Mouse (Mus musculus) heart, embryonic 11.5 days (tissue): Measurements from ENCODE around the gene Psmb3. TPM values are rescaled to one million over a fixed set of nuclear protein-coding genes. Genes with fewer than 3 reads are reported as not detected.

Source experiments
- ATAC-seq: fragments of 200-750 bp; cut with Nextera tagmentation; replicated peaks from 2 replicates; pipeline ENCODE4 v1.8.0; 2017; ENCODE audit warnings: moderate library complexity; ENCODE audit not compliant: insufficient number of reproducible peaks, low FRiP score, low TSS enrichment
- H3K27ac ChIP-seq: fragments of 300-500 bp; sonication (generic); 2 replicates; pipeline ENCODE4 v1.5.1; 2014; ENCODE audit warnings: mild to moderate bottlenecking, low read depth, low read length
- H3K27me3 ChIP-seq: fragments of 300-500 bp; sonication (generic); 2 replicates; pipeline ENCODE4 v1.6.1; 2014; ENCODE audit warnings: mild to moderate bottlenecking, low read length, mixed read lengths; ENCODE audit not compliant: control insufficient read depth, insufficient read depth
- H3K36me3 ChIP-seq: fragments of 300-500 bp; sonication (generic); 2 replicates; pipeline ENCODE4 v1.6.1; 2014; ENCODE audit warnings: mild to moderate bottlenecking, low read length, moderate library complexity, mixed read lengths; ENCODE audit not compliant: control insufficient read depth, insufficient read depth
- H3K4me1 ChIP-seq: fragments of 300-500 bp; sonication (generic); 2 replicates; pipeline ENCODE4 v1.6.1; 2014; ENCODE audit warnings: low read length; ENCODE audit not compliant: control insufficient read depth, insufficient read depth
- H3K4me2 ChIP-seq: fragments of 300-500 bp; sonication (generic); 2 replicates; pipeline ENCODE4 v1.6.1; 2014; ENCODE audit warnings: mild to moderate bottlenecking, moderate library complexity
- H3K4me3 ChIP-seq: fragments of 300-500 bp; sonication (generic); 2 replicates; pipeline ENCODE4 v1.5.1; 2014; ENCODE audit warnings: low read depth, low read length
- H3K9ac ChIP-seq: fragments of 300-500 bp; sonication (generic); 2 replicates; pipeline ENCODE4 v1.6.1; 2014; ENCODE audit warnings: mild to moderate bottlenecking, low read depth, low read length, moderate library complexity
- H3K9me3 ChIP-seq: fragments of 300-500 bp; sonication (generic); replicated peaks from 2 replicates; pipeline ENCODE4 v1.6.1; 2016; ENCODE audit warnings: low read length; ENCODE audit not compliant: control insufficient read depth
- WGBS: fragments of 180-500 bp; shearing (Covaris S2); extraction: QIAGEN DNeasy Blood & Tissue Kit; methylation state at CpG from one replicate; pipeline ENCODE4 v1.1.7; 2014; ENCODE audit not compliant: insufficient replicate concordance; 5-methylcytosine and 5-hydroxymethylcytosine counted together
- polyA plus RNA-seq: library from polyadenylated mRNA; unstranded; fragments of >200 nt; fragmentation: Nextera tagmentation; extraction: Ambion mirVana; gene quantifications from 2 replicates; pipeline ENCODE4 v1.2.1, GENCODE M21; 2014

The Psmb3 gene
- polyA plus RNA-seq, 1 experiment from 2014 or later: 416 TPM

DNA sequence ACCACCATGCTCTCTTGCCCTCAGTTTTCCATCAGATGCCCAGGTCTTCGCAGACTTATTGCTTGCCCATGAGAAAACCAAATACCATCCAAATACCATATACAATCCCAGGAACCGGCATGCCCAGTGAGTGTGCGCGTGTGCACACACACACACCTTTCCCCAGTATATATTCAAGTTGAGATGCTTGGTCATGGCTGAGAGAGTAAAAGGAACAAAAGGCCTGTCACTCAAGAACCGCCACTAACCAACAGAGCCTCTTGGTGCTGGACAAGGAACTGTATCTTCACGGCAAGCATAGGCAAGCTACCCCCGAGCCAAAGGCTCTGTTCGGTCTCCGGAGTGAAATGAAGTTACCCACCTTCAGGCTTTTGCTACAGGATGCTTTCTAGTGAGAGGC is 39.4 kb downstream of the Psmb3 start:
- H3K27ac ChIP-seq: no peak overlapping the region
- 86% methylated on average over 9 of the region's 9 CpGs for WGBS
- no peaks in the 10 kb centered on the region for H3K27me3 ChIP-seq
- H3K9me3 ChIP-seq: no peaks in the 10 kb centered on the region
- peaks cover 5% of the 10 kb centered on the region for H3K36me3 ChIP-seq
- H3K4me2 ChIP-seq: peak overlapping the region; percentile 92; the same call in 1 of the 2 replicates
- ATAC-seq: no peak
- no peak overlapping the region for H3K9ac ChIP-seq
- H3K4me3 ChIP-seq: peak overlapping the region; percentile 74
- H3K4me1 ChIP-seq: peaks cover 18% of the 10 kb centered on the region

DNA sequence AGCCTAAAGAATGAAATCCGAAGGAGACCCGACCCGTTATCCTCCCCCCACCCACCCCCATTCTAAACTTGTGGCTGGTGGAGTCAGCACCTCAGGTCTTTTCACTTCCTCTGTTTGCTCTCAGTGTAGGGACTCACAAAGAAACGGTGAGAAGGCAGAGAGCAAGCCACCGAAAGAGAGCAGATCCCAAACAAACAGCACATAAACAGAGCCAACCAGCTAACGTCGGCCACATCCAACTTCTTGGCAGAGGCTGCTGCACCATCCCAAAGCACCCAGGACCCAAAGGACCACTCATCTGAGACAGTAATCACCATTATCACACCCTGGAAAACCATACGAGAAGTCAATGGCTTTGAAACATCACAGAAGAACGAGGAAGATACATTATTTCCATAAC is 40.2 kb downstream of the Psmb3 start:
- Histone ChIP-seq H3K4me2 (peak overlapping the region; percentile 92), H3K27me3 (no peaks in the 10 kb centered on the region), H3K36me3 (peaks cover 5% of the 10 kb centered on the region), H3K9me3 (no peaks in the 10 kb centered on the region), H3K9ac (peak overlapping the region; percentile 90), H3K27ac (peak overlapping the region; percentile 91; the same call in 1 of the 2 replicates), H3K4me1 (peaks cover 18% of the 10 kb centered on the region), H3K4me3 (peak overlapping the region; percentile 74)
- ATAC-seq: no peak
- WGBS: 39% methylated on average over 9 of the region's 9 CpGs

DNA sequence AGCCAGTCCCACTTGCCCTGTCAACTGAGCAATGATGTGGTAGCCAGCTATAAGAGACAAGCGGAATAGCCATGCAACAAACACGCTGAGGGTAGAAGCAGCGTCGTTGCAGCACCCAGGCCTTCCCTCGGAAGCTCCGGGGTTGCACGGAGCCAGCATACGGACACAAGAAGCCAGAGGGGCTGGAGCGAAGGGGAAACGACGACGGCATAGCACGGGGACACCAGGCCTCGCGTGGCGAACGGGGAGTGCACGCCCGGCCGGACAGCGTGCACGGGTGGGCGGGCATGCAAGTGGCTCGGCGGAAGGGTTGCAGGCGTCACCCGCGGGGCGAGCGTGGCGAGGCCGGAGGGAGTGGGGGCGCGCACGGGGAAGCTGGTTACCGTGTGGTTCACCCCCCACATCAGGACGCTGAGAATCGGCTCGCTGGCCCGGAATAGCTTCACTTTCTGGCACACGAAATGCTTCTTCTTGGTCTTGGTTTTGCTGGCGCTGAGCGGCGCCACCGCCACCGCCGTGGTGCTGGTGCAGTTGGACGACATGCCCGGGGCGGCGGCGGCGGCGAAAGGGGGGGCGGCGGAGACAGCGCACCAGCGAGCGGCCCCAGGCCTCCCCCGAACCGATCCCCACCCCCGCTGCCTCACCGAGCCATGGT is 41.0 kb downstream of the Psmb3 start, which contains the start of gene Pip4k2b:
Gene Pip4k2b (minus strand): TSS at position 642 of the 655 bp plus-strand sequence.
- peaks cover 18% of the 10 kb centered on the region for H3K4me1 ChIP-seq
- peaks cover 5% of the 10 kb centered on the region for H3K36me3 ChIP-seq
- peak within 1 kb of the TSS; percentile 74 for H3K4me3 ChIP-seq
- peak; percentile 21; the same call in 1 of the 2 replicates for ATAC-seq
- H3K4me2 ChIP-seq: peak within 1 kb of the TSS; percentile 92
- H3K9me3 ChIP-seq: no peaks in the 10 kb centered on the region
- under 1% methylated on average over 58 of the region's 63 CpGs for WGBS
- no peaks in the 10 kb centered on the region for H3K27me3 ChIP-seq
- peak within 1 kb of the TSS; percentile 91 for H3K27ac ChIP-seq
- H3K9ac ChIP-seq: peak within 1 kb of the TSS; percentile 92

DNA sequence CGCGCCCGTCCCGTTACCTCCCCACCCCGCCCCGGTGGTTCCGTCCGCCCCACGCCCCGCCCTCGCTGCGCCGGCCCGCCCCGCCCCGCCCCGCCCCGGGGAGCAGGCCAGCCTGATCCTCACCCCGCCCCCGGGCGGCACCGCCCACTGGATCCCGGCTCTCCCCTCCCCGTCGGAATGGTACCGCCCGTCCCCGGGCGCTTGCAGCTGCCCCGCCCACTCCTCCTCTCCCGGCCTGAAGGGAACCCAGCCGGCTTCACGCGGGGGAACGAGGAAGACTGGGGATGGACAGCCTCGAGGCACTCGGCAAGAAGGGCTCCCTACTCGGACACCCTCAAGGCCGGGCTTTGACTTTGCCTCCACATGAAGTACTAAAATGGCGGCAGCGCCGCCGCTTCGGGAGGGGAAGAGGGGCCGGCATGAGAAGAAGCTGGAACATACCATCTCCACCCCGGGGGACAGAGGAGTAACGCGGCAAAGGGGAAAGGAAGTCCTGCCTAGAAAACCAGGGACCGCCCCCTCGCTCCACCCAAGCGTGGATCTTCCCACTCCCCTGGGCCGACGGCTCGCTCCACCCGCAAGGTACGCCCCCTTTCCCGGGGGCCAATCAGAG is 41.6 kb downstream of the Psmb3 start:
- peaks cover 5% of the 10 kb centered on the region for H3K36me3 ChIP-seq
- H3K4me1 ChIP-seq: peaks cover 18% of the 10 kb centered on the region
- H3K9ac ChIP-seq: peak overlapping the region; percentile 92
- ATAC-seq: peak; percentile 92
- H3K27ac ChIP-seq: peak overlapping the region; percentile 91
- under 1% methylated on average over 48 of the region's 57 CpGs for WGBS
- no peaks in the 10 kb centered on the region for H3K9me3 ChIP-seq
- no peaks in the 10 kb centered on the region for H3K27me3 ChIP-seq
- H3K4me3 ChIP-seq: peak overlapping the region; percentile 74
- peak overlapping the region; percentile 92 for H3K4me2 ChIP-seq

DNA sequence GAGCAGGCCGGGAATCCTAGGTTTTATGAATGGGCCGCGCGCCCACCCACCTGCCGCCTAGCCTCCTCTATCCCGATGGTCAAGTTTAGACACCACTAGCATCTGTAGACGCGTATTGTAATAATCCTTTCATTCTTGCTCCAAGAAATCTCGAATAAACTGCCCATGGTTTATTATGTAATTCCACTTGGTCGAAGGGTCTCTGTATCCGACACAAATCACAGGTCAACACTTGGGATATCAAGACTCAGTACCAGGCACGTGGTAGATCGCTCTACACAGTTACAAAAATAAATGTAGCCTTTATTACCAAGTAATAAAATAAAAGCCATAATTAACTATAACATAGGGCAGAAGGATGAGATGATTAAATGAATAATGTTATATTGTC is 42.1 kb downstream of the Psmb3 start:
- no peaks in the 10 kb centered on the region for H3K27me3 ChIP-seq
- H3K9me3 ChIP-seq: no peaks in the 10 kb centered on the region
- H3K4me1 ChIP-seq: peaks cover 15% of the 10 kb centered on the region
- no peak overlapping the region for H3K27ac ChIP-seq
- peak overlapping the region; percentile 55 for H3K4me2 ChIP-seq
- H3K9ac ChIP-seq: no peak overlapping the region
- peaks cover 9% of the 10 kb centered on the region for H3K36me3 ChIP-seq
- H3K4me3 ChIP-seq: peak overlapping the region; percentile 74
- WGBS: 10% methylated on average over 13 of the region's 13 CpGs
- ATAC-seq: no peak

DNA sequence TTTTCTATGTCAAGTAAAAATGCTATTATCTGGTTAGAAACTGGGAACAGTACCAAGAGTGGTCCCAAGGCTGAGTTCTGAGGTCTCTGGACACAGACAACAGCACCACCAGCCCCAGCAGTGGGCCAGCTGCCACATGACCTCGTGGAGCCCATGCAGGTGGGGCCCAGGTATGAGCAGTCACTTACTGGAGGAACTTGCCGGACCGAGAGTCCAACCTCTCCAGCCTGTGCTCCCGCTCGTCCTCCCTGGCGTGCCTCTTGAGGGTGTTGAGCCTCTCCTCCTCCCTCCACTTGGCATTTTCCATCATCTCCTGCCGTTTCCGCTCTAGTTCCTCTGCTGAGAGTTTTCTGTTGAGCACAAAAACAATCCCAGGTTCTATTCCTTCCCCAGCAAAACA is 44.6 kb downstream of the Psmb3 start:
- H3K9ac ChIP-seq: no peak overlapping the region
- no peak overlapping the region for H3K4me3 ChIP-seq
- no peak overlapping the region for H3K27ac ChIP-seq
- H3K4me2 ChIP-seq: no peak overlapping the region
- no peaks in the 10 kb centered on the region for H3K9me3 ChIP-seq
- ATAC-seq: no peak
- 87% methylated on average over 8 of the region's 8 CpGs for WGBS
- H3K27me3 ChIP-seq: no peaks in the 10 kb centered on the region
- H3K4me1 ChIP-seq: peaks cover 9% of the 10 kb centered on the region
- peaks cover 26% of the 10 kb centered on the region for H3K36me3 ChIP-seq

DNA sequence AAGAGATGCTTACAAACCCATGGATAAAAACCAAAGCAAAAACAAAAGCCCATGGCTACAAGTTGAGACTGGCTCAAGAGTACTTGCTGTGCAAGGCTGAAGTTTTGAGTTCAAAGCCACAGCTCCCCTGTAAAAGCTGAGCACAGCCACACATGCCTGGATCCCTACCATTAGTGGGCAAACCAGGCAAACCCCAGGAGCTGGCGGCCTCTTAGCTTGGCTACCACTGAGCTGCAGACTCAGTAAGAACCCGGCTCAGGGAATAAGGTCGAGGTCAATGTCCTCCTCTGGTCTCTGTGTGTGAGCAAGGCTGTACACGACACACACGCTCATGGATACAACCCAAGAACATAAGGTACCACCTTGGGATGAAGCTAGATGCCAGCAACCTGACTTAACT is 45.3 kb downstream of the Psmb3 start:
- WGBS: 81% methylated on average over 5 of the region's 5 CpGs
- H3K9ac ChIP-seq: no peak overlapping the region
- H3K4me1 ChIP-seq: peaks cover 2% of the 10 kb centered on the region; the same call in 1 of the 2 replicates
- no peaks in the 10 kb centered on the region for H3K9me3 ChIP-seq
- H3K27me3 ChIP-seq: no peaks in the 10 kb centered on the region
- peaks cover 34% of the 10 kb centered on the region for H3K36me3 ChIP-seq
- no peak overlapping the region for H3K4me2 ChIP-seq
- no peak overlapping the region for H3K27ac ChIP-seq
- no peak for ATAC-seq
- H3K4me3 ChIP-seq: no peak overlapping the region

DNA sequence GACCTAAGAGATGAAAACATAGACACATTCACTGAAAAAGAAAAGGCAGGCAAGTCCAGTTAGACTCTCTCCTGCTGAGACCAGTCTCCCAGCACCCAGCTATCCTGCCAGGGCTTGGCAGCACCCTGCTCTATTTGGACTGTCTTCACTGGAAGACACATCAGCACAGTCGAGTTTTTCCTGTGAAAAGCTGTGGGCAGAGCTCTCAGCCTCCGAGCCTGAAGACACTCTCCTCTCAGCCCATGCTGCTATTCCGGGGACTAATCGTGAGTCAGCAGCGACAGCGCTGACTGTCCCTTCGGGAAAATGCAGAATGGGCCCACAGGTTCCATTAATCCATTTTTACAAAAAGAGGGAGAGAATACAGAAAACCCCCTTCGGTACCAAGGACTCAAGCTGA is 50.1 kb downstream of the Psmb3 start:
- no peak overlapping the region for H3K27ac ChIP-seq
- no peak for ATAC-seq
- H3K4me2 ChIP-seq: no peak overlapping the region
- peaks cover 39% of the 10 kb centered on the region for H3K36me3 ChIP-seq
- H3K9ac ChIP-seq: no peak overlapping the region
- H3K27me3 ChIP-seq: no peaks in the 10 kb centered on the region
- WGBS: 89% methylated on average over 8 of the region's 8 CpGs
- H3K4me3 ChIP-seq: no peak overlapping the region
- no peaks in the 10 kb centered on the region for H3K4me1 ChIP-seq
- H3K9me3 ChIP-seq: no peaks in the 10 kb centered on the region
